Mouse (Mus musculus): ENCODE measurements at regions not wholly inside any gene's neighbourhood (a gene's known extent, or its start where the extent isn't known, plus 50 kb on each side); places are given as distances from the start of the nearest gene placed in this dataset.
A peak's percentile ranks its signal among the peaks of the same experiment; 100 is the strongest.

DNA sequence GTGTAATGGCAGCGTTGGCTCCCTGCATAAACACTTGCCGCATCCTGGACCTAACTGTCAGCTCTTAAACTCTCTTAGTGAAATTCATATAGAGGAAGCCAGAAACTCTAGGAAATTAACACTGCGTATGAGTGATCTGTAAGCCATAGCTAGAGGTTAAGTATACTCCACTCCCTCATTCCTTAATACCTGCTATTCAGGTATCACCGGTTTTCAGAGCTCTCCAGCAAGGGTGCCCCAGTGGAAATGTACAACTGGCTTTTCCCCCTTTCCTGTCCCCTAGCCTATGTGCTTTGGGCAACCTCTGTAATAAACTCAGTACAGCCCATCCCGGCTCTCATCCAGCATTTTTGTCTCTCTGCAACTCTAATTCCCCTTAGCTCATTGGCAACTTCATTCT, 164.8 kb upstream of the Habp2 start:
- Histone ChIP-seq H3K36me3 (ENCODE audit: insufficient read depth, low read length) (no peaks in the 10 kb centered on the region), H3K27me3 (ENCODE audit: insufficient read depth, low read length) (no peaks in the 10 kb centered on the region), H3K9ac (replicated peaks; ENCODE audit: low read length) (no peak overlapping the region), H3K4me3 (ENCODE audit: low read length) (no peak overlapping the region), H3K4me1 (ENCODE audit: insufficient read depth, low read length) (no peaks in the 10 kb centered on the region), H3K27ac (ENCODE audit: low read length) (no peak overlapping the region), H3K4me2 (replicated peaks; ENCODE audit: low read depth, low read length) (no peak overlapping the region), H3K9me3 (ENCODE audit: low read length) (peaks cover 14% of the 10 kb centered on the region; the same call in 1 of the 2 replicates)
- 82% methylated on average over 5 of the region's 5 CpGs for WGBS
- ATAC-seq (ENCODE audit: low FRiP score, low TSS enrichment) = 0 out of 2 replicates have a peak, but pooled peaks have one; percentile 42

DNA sequence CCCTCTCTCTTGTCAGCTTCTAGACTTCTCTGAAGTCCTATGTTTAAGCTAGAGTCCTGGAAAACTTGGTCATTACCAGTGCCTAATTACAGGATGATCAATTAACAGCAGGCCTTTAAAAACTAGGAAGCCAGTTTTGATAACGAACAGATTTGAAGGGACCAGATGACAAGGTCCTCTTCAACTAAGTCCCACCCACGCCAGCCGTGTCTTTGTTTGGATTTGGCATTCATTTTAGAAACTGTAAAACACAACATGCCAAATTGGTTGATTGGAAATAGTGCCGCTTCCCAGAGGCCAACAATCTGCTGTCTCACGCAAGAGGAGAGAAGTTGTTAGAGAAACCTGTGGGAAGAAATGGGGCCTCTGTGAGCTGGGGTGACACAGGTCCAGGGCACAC, 155.4 kb upstream of the Habp2 start:
- no peaks in the 10 kb centered on the region for H3K9me3 ChIP-seq (ENCODE audit: low read length)
- 75% methylated on average over 5 of the region's 5 CpGs for WGBS
- H3K4me1 ChIP-seq (ENCODE audit: insufficient read depth, low read length) = peaks cover 23% of the 10 kb centered on the region
- no peaks in the 10 kb centered on the region for H3K36me3 ChIP-seq (ENCODE audit: insufficient read depth, low read length)
- no peak for ATAC-seq (ENCODE audit: low FRiP score, low TSS enrichment)
- H3K9ac ChIP-seq (replicated peaks; ENCODE audit: low read length) = no peak overlapping the region
- H3K27ac ChIP-seq (ENCODE audit: low read length) = no peak overlapping the region
- H3K4me3 ChIP-seq (ENCODE audit: low read length) = no peak overlapping the region
- no peak overlapping the region for H3K4me2 ChIP-seq (replicated peaks; ENCODE audit: low read depth, low read length)
- 0 out of 2 replicates have a peak, but pooled peaks cover 5% of the 10 kb centered on the region for H3K27me3 ChIP-seq (ENCODE audit: insufficient read depth, low read length)

- no peak for ATAC-seq (ENCODE audit: low FRiP score, low TSS enrichment)
- Histone ChIP-seq H3K27ac (ENCODE audit: low read length) (no peak overlapping the region), H3K4me3 (ENCODE audit: low read length) (no peak overlapping the region), H3K27me3 (ENCODE audit: insufficient read depth, low read length) (0 out of 2 replicates have a peak, but pooled peaks cover 5% of the 10 kb centered on the region), H3K4me2 (replicated peaks; ENCODE audit: low read depth, low read length) (no peak overlapping the region), H3K4me1 (ENCODE audit: insufficient read depth, low read length) (peaks cover 23% of the 10 kb centered on the region), H3K9ac (replicated peaks; ENCODE audit: low read length) (no peak overlapping the region), H3K9me3 (ENCODE audit: low read length) (no peaks in the 10 kb centered on the region), H3K36me3 (ENCODE audit: insufficient read depth, low read length) (no peaks in the 10 kb centered on the region)
- WGBS = 29% methylated on average over 7 of the region's 7 CpGs
Measured at GRCm38 (mm10) chr19:56132911-56133562, 153.9 kb upstream of the Habp2 start.

GRCm38 (mm10) chr19:56133565-56133964, 153.4 kb upstream of the Habp2 start:
- ATAC-seq (ENCODE audit: low FRiP score, low TSS enrichment) = no peak
- Histone ChIP-seq H3K9me3 (ENCODE audit: low read length) (no peaks in the 10 kb centered on the region), H3K4me2 (replicated peaks; ENCODE audit: low read depth, low read length) (peak overlapping the region; percentile 14), H3K27me3 (ENCODE audit: insufficient read depth, low read length) (0 out of 2 replicates have a peak, but pooled peaks cover 5% of the 10 kb centered on the region), H3K9ac (replicated peaks; ENCODE audit: low read length) (no peak overlapping the region), H3K27ac (ENCODE audit: low read length) (no peak overlapping the region), H3K36me3 (ENCODE audit: insufficient read depth, low read length) (no peaks in the 10 kb centered on the region), H3K4me3 (ENCODE audit: low read length) (no peak overlapping the region), H3K4me1 (ENCODE audit: insufficient read depth, low read length) (peaks cover 23% of the 10 kb centered on the region)
- 11% methylated on average over 5 of the region's 5 CpGs for WGBS

DNA sequence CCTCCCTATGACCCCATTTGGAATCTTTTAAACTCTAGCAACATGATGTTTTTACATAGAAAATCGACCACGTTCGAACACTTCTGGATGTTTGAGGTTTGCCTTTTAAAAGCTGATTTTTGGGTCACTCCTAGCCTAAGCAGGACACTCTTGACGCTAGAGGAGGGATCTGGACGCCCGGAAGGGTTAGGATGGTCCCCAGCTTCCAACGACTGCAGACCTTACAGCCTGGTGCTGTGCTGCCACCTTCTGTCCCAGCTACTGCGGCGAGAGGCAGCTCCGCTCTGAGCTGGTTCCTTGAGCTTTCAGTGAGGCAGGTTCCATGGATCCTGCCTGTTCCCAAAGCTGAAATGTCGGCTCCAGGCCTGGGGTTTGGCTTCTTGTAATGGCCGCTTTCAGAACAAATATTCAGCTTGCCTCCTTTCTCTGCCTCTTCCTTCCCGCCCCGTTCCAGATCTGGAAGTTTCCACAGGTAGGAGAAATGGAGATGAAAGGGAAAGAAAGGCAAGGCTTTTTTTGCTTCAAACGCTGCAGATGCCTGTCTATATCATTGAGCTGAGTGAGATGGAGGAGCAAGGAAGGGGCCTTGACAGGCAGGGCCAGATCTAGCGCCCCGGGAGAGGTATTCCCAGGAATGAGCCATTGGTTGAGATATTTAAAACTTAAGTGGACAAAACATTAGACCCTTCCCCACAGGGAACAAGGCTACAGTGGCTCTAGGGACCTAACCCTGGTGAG, 152.7 kb upstream of the Habp2 start:
- H3K27ac ChIP-seq (ENCODE audit: low read length) = no peak overlapping the region
- H3K9ac ChIP-seq (replicated peaks; ENCODE audit: low read length) = 0 out of 2 replicates have a peak overlapping the region, but pooled peaks have one; percentile 22
- H3K36me3 ChIP-seq (ENCODE audit: insufficient read depth, low read length) = no peaks in the 10 kb centered on the region
- H3K4me1 ChIP-seq (ENCODE audit: insufficient read depth, low read length) = peaks cover 23% of the 10 kb centered on the region
- H3K4me3 ChIP-seq (ENCODE audit: low read length) = no peak overlapping the region
- H3K4me2 ChIP-seq (replicated peaks; ENCODE audit: low read depth, low read length) = peak overlapping the region; percentile 14
- ATAC-seq (ENCODE audit: low FRiP score, low TSS enrichment) = peak; percentile 94
- H3K9me3 ChIP-seq (ENCODE audit: low read length) = no peaks in the 10 kb centered on the region
- H3K27me3 ChIP-seq (ENCODE audit: insufficient read depth, low read length) = 0 out of 2 replicates have a peak, but pooled peaks cover 5% of the 10 kb centered on the region
- 15% methylated on average over 17 of the region's 17 CpGs for WGBS

- no peaks in the 10 kb centered on the region for H3K36me3 ChIP-seq (ENCODE audit: insufficient read depth, low read length)
- H3K4me2 ChIP-seq (replicated peaks; ENCODE audit: low read depth, low read length) = no peak overlapping the region
- peaks cover 23% of the 10 kb centered on the region for H3K4me1 ChIP-seq (ENCODE audit: insufficient read depth, low read length)
- H3K9ac ChIP-seq (replicated peaks; ENCODE audit: low read length) = no peak overlapping the region
- no peaks in the 10 kb centered on the region for H3K9me3 ChIP-seq (ENCODE audit: low read length)
- ATAC-seq (ENCODE audit: low FRiP score, low TSS enrichment) = no peak
- no peak overlapping the region for H3K4me3 ChIP-seq (ENCODE audit: low read length)
- no peak overlapping the region for H3K27ac ChIP-seq (ENCODE audit: low read length)
- 0 out of 2 replicates have a peak, but pooled peaks cover 5% of the 10 kb centered on the region for H3K27me3 ChIP-seq (ENCODE audit: insufficient read depth, low read length)
- WGBS = 82% methylated on average over 7 of the region's 7 CpGs
Measured at GRCm38 (mm10) chr19:56135306-56135928, 151.5 kb upstream of the Habp2 start.

DNA sequence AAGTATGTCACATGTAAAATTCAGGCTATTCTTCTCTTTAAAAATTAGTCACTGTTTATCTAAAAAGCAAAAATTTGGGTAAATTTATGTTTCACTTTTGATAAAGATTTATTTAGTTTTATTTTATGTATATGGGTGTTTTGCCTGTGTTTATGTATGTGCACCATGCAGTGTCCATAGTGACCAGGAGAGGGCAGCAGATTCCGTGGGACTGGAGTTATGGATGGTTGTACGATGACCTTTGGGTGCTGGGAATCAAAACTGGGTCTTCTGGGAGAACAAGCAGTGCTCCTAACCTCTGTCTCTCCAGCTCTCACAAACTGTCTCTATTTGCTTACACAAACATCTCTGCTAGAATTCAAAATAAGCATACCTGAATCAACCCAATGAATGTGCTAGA, 146.4 kb upstream of the Habp2 start:
- no peak overlapping the region for H3K4me3 ChIP-seq (ENCODE audit: low read length)
- H3K4me1 ChIP-seq (ENCODE audit: insufficient read depth, low read length) = no peaks in the 10 kb centered on the region
- WGBS = 83% methylated on average over 2 of the region's 2 CpGs
- no peak overlapping the region for H3K9ac ChIP-seq (replicated peaks; ENCODE audit: low read length)
- H3K4me2 ChIP-seq (replicated peaks; ENCODE audit: low read depth, low read length) = no peak overlapping the region
- H3K27ac ChIP-seq (ENCODE audit: low read length) = no peak overlapping the region
- H3K36me3 ChIP-seq (ENCODE audit: insufficient read depth, low read length) = no peaks in the 10 kb centered on the region; the same call in 1 of the 2 replicates
- peaks cover 15% of the 10 kb centered on the region for H3K9me3 ChIP-seq (ENCODE audit: low read length)
- no peak for ATAC-seq (ENCODE audit: low FRiP score, low TSS enrichment)
- H3K27me3 ChIP-seq (ENCODE audit: insufficient read depth, low read length) = 0 out of 2 replicates have a peak, but pooled peaks cover 3% of the 10 kb centered on the region

DNA sequence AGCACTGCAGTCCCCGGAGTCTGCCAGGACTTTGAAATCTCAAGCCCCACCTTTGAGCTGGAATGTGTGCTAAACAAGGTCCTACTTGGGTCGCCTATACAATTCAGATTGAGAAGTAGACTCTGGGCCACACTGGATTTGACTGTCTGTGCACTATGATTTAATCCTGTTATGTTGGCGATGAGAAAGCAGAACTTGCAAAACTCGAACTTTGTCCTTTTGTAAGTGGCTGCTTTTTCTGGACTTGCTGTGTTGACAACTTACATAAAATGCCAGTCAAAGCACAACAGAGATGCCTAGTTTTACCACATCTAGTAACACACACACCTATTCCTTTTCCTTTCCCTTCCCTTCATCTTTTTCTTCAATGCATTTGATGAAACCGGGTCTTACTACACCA, 142.7 kb upstream of the Habp2 start:
- no peak overlapping the region for H3K9ac ChIP-seq (replicated peaks; ENCODE audit: low read length)
- no peak overlapping the region for H3K27ac ChIP-seq (ENCODE audit: low read length)
- no peaks in the 10 kb centered on the region; the same call in 1 of the 2 replicates for H3K36me3 ChIP-seq (ENCODE audit: insufficient read depth, low read length)
- no peaks in the 10 kb centered on the region for H3K27me3 ChIP-seq (ENCODE audit: insufficient read depth, low read length)
- WGBS = 82% methylated on average over 5 of the region's 5 CpGs
- H3K4me1 ChIP-seq (ENCODE audit: insufficient read depth, low read length) = no peaks in the 10 kb centered on the region
- peaks cover 15% of the 10 kb centered on the region for H3K9me3 ChIP-seq (ENCODE audit: low read length)
- H3K4me3 ChIP-seq (ENCODE audit: low read length) = no peak overlapping the region
- ATAC-seq (ENCODE audit: low FRiP score, low TSS enrichment) = no peak
- no peak overlapping the region for H3K4me2 ChIP-seq (replicated peaks; ENCODE audit: low read depth, low read length)

DNA sequence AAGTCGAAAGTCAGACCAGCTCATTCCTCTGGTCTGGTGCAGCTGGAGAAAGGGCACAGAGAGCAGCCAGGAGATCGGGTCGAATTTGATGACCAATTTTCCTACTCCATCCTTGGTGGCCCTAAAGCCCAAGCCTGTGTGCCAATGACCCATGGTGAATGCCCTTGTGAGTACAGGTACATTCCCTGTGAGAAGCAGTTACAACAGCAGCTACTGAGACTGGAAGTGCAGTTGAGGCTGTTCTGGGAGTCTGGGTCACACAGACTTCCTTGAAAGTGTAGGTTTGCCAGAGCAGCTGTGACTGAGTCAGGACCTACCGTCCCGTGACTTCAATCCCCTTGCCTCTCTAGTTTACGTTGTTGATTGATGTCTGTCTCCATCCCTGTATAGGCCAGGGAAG, 129.8 kb upstream of the Habp2 start:
- WGBS = 74% methylated on average over 6 of the region's 6 CpGs
- ATAC-seq (ENCODE audit: low FRiP score, low TSS enrichment) = no peak
- Histone ChIP-seq H3K27me3 (ENCODE audit: insufficient read depth, low read length) (no peaks in the 10 kb centered on the region), H3K4me3 (ENCODE audit: low read length) (no peak overlapping the region), H3K9ac (replicated peaks; ENCODE audit: low read length) (no peak overlapping the region), H3K36me3 (ENCODE audit: insufficient read depth, low read length) (no peaks in the 10 kb centered on the region), H3K9me3 (ENCODE audit: low read length) (no peaks in the 10 kb centered on the region), H3K4me2 (replicated peaks; ENCODE audit: low read depth, low read length) (no peak overlapping the region), H3K4me1 (ENCODE audit: insufficient read depth, low read length) (no peaks in the 10 kb centered on the region), H3K27ac (ENCODE audit: low read length) (no peak overlapping the region)
